Mouse (Mus musculus) midbrain, embryonic 16.5 days (tissue): ENCODE data around the gene Tcp10b. TPM values are rescaled to one million over a fixed set of nuclear protein-coding genes. Genes with fewer than 3 reads are reported as not detected.
"Not testable (repeated sequence)": the region's sequence is repeated elsewhere in the genome, so short reads cannot be mapped to it uniquely, and the experiment has no call there.

Experiments
- ATAC-seq: fragments of 200-750 bp; cut with Nextera tagmentation; 2 replicates; pipeline ENCODE4 v1.8.0; 2017; ENCODE audit warnings: moderate TSS enrichment
- H3K27ac ChIP-seq: fragments of 300-500 bp; sonication (generic); 2 replicates; pipeline ENCODE4 v1.5.1; 2014; ENCODE audit warnings: mild to moderate bottlenecking, low read length, mixed read lengths
- H3K27me3 ChIP-seq: fragments of 300-500 bp; sonication (generic); 2 replicates; pipeline ENCODE4 v1.6.1; 2014; ENCODE audit warnings: low read depth, low read length, mixed read lengths; ENCODE audit not compliant: control insufficient read depth, insufficient read depth
- H3K36me3 ChIP-seq: fragments of 300-500 bp; sonication (generic); 2 replicates; pipeline ENCODE4 v1.6.1; 2014; ENCODE audit warnings: mild to moderate bottlenecking, low read length, moderate library complexity, mixed read lengths; ENCODE audit not compliant: control insufficient read depth, insufficient read depth
- H3K4me1 ChIP-seq: fragments of 300-500 bp; sonication (generic); 2 replicates; pipeline ENCODE4 v1.6.1; 2014; ENCODE audit warnings: mild to moderate bottlenecking, low read length, mixed read lengths; ENCODE audit not compliant: control insufficient read depth, insufficient read depth
- H3K4me2 ChIP-seq: fragments of 300-500 bp; sonication (generic); 2 replicates; pipeline ENCODE4 v1.6.1; 2014; ENCODE audit warnings: mild to moderate bottlenecking, low read length, mixed read lengths
- H3K4me3 ChIP-seq: fragments of 300-500 bp; sonication (generic); 2 replicates; pipeline ENCODE4 v1.5.1; 2014; ENCODE audit warnings: low read depth, mild to moderate bottlenecking, low read length, moderate library complexity, mixed read lengths
- H3K9ac ChIP-seq: fragments of 300-500 bp; sonication (generic); 2 replicates; pipeline ENCODE4 v1.6.1; 2014; ENCODE audit warnings: low read depth, low read length, mixed read lengths
- H3K9me3 ChIP-seq: fragments of 300-500 bp; sonication (generic); replicated peaks from 2 replicates; pipeline ENCODE4 v1.6.1; 2014; ENCODE audit warnings: mild to moderate bottlenecking, low read length, mixed read lengths; ENCODE audit not compliant: control insufficient read depth, poor library complexity, severe bottlenecking
- WGBS: fragments of 180-500 bp; shearing (Covaris S2); extraction: QIAGEN DNeasy Blood & Tissue Kit; methylation state at CpG from one replicate; pipeline ENCODE4 v1.1.7; 2014; 5-methylcytosine and 5-hydroxymethylcytosine counted together
- polyA plus RNA-seq: library from polyadenylated mRNA; unstranded; fragments of >200 nt; fragmentation: Nextera tagmentation; extraction: Ambion mirVana; gene quantifications from 2 replicates; pipeline ENCODE4 v1.2.1, GENCODE M21; 2015

The Tcp10b gene
- polyA plus RNA-seq, 1 experiment from 2014 or later, result 0.30 TPM

DNA sequence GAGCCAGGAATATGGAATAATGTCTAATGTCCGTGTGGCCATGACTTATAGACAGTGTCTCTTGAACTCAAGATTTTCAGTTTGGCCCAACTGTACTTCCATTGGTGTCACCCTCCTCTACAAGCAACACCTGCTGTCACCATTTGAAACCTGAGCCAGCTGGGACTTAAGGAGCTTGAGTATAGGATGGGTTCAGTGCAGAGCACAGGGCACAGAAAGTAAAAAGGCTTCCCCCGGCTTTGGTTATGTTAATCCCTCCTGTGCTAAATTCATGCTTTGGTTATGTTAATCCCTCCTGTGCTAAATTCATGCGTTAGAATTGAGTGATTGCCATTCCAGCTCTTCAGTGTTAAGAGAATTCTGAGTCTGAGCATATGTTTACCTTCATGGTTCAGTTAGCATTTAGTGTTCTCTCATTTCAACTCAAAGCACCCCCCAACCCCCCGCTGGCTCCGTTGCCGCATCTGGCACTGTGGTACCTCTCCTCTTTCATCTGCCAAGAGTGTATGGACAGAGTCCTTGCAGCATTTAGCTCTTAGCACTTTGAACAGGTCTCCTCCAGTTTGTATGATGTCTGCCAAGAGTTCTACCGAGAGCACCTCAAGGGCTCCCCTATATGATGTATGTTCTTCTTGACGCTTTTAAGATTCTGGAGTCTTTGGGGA, 31.3 kb downstream of the Tcp10b start:
- not testable (repeated sequence) for H3K27me3 ChIP-seq, H3K36me3 ChIP-seq, H3K4me2 ChIP-seq, H3K4me1 ChIP-seq, H3K27ac ChIP-seq, H3K9me3 ChIP-seq, H3K9ac ChIP-seq, ATAC-seq, H3K4me3 ChIP-seq
- 54% methylated on average over 5 of the region's 8 CpGs for WGBS

DNA sequence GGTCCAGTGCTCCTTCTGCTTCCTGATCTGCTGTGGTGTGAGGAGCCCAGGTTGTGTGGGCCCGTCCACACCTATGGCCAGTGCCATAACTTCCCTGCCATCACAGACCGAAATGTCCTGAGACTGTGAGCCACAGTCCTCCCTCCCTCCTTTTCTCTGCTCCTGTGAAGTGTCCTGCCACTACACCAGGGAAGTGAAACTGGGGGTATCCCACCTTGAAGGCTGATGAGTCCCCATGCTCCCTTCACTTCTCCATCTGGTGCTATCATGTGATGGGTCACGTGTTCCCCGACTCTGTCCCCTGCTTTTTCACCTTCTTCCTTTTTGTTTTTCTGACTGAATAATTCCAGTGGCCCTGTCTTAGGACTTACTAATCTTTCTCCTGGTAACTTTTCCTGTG, 32.1 kb downstream of the Tcp10b start:
- H3K27ac ChIP-seq, H3K4me2 ChIP-seq, H3K9ac ChIP-seq, ATAC-seq, H3K9me3 ChIP-seq, H3K4me3 ChIP-seq, H3K36me3 ChIP-seq, H3K4me1 ChIP-seq, H3K27me3 ChIP-seq: not testable (repeated sequence)
- 88% methylated on average over 2 of the region's 4 CpGs for WGBS

DNA sequence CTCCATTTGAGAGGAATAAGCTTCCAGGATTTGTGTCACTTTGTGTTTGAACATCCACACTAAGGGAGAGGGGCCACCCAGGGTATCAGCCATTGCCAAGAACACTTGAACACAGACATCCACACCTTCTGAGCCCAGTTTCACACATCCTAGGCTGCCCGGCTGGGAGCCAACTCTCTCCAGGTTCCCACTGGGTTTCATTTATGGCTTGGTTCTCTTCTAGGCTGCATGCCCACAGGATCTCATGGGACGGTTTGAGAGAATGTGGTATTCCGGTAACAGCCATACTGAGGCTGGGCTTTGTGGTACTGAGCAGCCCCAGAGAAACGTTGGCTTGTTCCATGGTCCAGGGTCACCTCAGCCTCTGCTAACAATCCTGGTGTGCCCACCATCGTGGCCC, 45.7 kb downstream of the Tcp10b start:
- 82% methylated on average over 4 of the region's 5 CpGs for WGBS
- H3K36me3 ChIP-seq, H3K4me3 ChIP-seq, H3K9ac ChIP-seq, H3K4me1 ChIP-seq, H3K4me2 ChIP-seq, H3K9me3 ChIP-seq, H3K27ac ChIP-seq, ATAC-seq, H3K27me3 ChIP-seq: not testable (repeated sequence)

DNA sequence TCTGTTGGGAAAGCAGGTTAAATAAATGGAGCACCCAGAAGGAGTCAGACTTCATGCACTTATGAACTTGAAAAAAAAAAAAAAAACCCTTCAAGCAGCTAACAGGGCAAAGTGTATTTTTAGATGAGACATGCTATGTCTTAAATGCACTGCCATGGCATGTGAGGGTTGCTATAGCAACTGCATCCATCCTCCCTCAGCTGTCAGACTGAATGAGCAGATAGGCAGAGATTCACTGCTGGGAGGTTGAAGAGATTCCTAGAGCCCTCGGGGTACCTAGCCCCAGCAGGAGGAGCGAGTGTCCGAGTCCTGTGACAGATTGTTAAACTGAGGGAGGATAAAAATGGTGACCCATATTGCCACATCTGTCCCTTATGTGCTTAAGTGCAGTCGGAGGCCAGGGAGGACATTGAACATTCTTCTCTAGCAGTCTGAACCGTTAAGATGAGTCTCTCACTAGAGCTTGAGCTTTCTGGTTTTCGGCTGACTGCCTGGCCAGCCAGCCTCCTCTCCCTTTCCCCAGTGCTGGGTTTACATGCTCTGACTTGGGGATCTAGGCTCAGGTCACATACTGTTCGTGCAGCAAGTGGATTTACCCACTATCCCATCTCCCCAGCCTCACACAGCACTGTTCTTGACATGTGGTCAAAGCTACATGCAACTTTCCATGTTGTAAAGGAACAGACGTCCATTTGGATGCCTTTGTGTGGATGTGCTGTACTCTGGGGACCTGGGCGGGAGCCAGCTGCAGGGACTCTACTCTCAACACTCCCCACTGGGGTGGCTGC, 51.8 kb downstream of the Tcp10b start:
- not testable (repeated sequence) for H3K9ac ChIP-seq, H3K4me3 ChIP-seq, H3K4me2 ChIP-seq, H3K27me3 ChIP-seq, H3K4me1 ChIP-seq, H3K9me3 ChIP-seq, H3K36me3 ChIP-seq
- ATAC-seq, result peak; percentile 90
- WGBS, result 41% methylated on average over 2 of the region's 9 CpGs
- H3K27ac ChIP-seq, result peak overlapping the region; percentile 42

DNA sequence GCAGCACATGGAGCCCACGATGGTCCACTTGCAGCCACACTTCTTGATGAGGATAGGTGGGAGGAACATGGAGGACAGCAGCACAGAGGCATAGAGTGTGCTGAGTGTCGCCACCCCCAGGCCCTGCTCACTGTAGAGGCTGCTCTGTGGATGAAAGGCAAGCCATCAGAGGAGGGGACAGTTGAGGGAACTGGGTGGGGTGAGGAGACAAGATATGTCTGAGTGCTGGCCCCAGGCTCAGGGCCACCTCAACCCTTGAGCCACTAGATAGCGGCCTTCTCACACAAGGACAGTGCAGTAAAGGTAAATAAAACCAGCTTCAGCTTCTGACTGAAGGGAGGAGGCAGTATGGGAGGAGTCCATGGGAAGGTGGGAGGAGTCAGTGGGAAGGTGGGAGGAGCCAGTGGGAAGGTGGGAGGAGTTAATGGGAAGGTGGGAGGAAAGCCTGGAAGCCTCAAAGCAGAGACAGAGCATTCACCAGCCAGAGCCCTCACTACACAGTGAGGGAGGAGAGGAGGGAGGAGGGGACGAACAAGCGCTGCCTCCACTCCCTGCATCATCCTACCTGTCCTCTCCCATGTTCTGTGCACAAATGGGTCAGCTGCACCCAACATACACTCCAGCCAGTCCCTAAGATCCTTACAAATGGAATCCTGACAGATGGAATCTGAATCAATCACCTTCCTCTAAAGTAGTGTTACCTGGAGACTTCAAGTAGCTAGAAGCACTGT, 62.6 kb downstream of the Tcp10b start:
- 82% methylated on average over 2 of the region's 5 CpGs for WGBS
- H3K9me3 ChIP-seq, H3K27ac ChIP-seq, H3K36me3 ChIP-seq, H3K4me3 ChIP-seq, H3K4me1 ChIP-seq, H3K9ac ChIP-seq, H3K27me3 ChIP-seq, H3K4me2 ChIP-seq: not testable (repeated sequence)
- ATAC-seq, result peak; percentile 65

DNA sequence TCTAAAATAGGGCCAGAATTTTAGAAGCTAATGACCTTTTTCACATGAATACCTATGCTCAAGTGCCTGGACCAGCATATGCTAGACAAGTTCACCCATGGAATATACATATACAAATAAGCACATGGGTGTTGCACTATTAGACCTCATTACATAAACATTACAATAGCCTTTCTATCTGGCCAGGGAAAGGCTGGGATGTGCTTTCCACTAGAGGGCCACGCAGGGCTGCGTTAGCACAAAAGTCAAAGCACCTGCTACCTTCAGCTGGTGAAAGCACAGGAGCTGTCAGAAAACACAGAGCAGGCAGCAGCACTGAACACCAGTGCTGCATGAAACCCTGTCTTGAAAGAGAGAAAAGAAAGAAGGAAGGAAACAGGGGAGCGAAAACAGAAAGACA, 63.3 kb downstream of the Tcp10b start:
- H3K9ac ChIP-seq, result not testable (repeated sequence)
- 28% methylated on average over 2 of the region's 3 CpGs for WGBS
- ATAC-seq, result peak; percentile 61

DNA sequence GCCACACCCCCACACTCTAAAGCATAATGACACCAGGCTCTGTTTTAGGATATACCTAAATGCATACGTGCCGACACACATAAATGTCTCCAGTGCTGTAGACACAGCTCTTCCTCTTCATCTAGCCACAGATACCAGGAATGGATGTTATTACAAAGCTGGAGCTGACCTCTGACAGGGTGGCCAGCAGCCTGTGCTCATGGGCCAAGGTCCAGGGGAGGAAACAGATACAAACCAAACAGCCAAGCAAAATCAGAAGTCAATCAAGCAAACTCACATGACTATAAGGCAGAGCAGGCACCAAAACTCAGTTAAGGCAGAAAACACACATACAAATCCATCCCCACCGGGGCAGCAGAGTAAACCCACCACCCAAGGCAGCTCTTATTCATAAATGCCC, 68.4 kb downstream of the Tcp10b start:
- H3K4me2 ChIP-seq, ATAC-seq: not testable (repeated sequence)
- WGBS, result no CpG with 5 or more reads among the region's 3 CpGs

More for the DNA sequence above, 63.3 kb downstream of the Tcp10b start:
- not testable (repeated sequence) for H3K4me3 ChIP-seq, H3K27me3 ChIP-seq, H3K9me3 ChIP-seq, H3K4me2 ChIP-seq, H3K4me1 ChIP-seq, H3K27ac ChIP-seq, H3K36me3 ChIP-seq

DNA sequence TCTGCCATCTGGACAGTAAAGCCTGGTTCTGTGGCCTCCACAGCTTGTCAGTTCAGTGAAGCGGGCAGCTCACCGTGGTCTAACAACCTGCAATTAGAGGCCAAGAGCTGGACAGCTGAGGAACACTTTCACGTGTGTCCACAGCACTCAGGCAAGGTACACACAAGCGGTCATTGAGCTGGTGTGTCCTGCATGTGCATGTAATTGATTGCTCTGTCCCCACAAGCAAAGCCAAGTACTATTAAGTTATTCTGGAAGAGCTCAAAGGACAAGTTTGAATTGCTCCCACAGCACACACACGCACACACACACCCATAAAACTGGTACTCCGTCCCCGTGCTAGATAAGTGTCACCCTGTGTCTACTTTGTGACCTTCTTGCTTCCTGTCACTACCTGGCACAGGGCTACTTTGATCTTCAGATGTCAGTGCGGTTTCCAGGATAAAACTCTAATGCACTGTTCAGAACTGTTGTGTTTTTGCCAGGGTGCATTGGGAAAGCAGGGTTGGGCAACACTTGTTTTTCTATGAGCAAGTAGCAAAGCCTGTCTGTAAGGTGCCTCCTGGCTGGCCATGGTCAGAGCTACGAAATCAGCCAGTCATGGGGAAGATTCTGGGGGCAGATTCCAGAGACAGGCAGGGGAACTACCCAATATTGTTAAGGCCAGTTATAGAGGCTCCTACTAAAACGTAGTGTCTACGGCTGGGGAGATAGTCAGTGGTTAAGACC, 69.0 kb downstream of the Tcp10b start:
- not testable (repeated sequence) for H3K4me1 ChIP-seq, H3K9ac ChIP-seq, H3K27me3 ChIP-seq, H3K36me3 ChIP-seq, H3K4me3 ChIP-seq, H3K27ac ChIP-seq, ATAC-seq, H3K9me3 ChIP-seq, H3K4me2 ChIP-seq
- 81% methylated on average over 9 of the region's 11 CpGs for WGBS

More for the DNA sequence above, 68.4 kb downstream of the Tcp10b start:
- H3K9me3 ChIP-seq, H3K27me3 ChIP-seq, H3K36me3 ChIP-seq, H3K4me3 ChIP-seq, H3K27ac ChIP-seq, H3K9ac ChIP-seq, H3K4me1 ChIP-seq: not testable (repeated sequence)
